Mouse (Mus musculus) thymus, adult 2 months (tissue): Measurements from ENCODE around the gene Igfbp6. TPM values are rescaled to one million over a fixed set of nuclear protein-coding genes. Genes with fewer than 3 reads are reported as not detected.

Source experiments
- DNase-seq: peaks from one replicate; pipeline ENCODE4 v3.0.0; 2021
- H3K27ac ChIP-seq: fragments of 200-500 bp; 2 replicates; pipeline ENCODE4 v1.5.1; 2012; ENCODE audit warnings: low read length, control low read depth; ENCODE audit not compliant: control insufficient read depth, insufficient read depth
- H3K27me3 ChIP-seq: fragments of 200-500 bp; 2 replicates; pipeline ENCODE4 v1.6.1; 2012; ENCODE audit warnings: mild to moderate bottlenecking, low read length, moderate library complexity, mixed read lengths; ENCODE audit not compliant: control insufficient read depth, insufficient read depth
- H3K36me3 ChIP-seq: fragments of 200-500 bp; 2 replicates; pipeline ENCODE4 v1.6.1; 2012; ENCODE audit warnings: mild to moderate bottlenecking, low read length, moderate library complexity; ENCODE audit not compliant: control insufficient read depth, insufficient read depth
- H3K4me1 ChIP-seq: fragments of 200-500 bp; replicated peaks from 2 replicates; pipeline ENCODE4 v1.6.1; 2012; ENCODE audit warnings: low read length; ENCODE audit not compliant: control insufficient read depth, insufficient read depth
- H3K4me3 ChIP-seq: fragments of 200-500 bp; 2 replicates; pipeline ENCODE4 v1.5.1; 2012; ENCODE audit warnings: mild to moderate bottlenecking, low read length, control low read depth, moderate library complexity; ENCODE audit not compliant: control insufficient read depth, insufficient read depth
- CTCF ChIP-seq: fragments of 200-500 bp; IDR thresholded peaks from 2 replicates; pipeline ENCODE4 v1.5.1; 2012; ENCODE audit warnings: mild to moderate bottlenecking, control low read depth, low read length, moderate library complexity, borderline replicate concordance; ENCODE audit not compliant: control insufficient read depth, poor library complexity, insufficient read depth; ENCODE audit errors: extremely low read depth
- POLR2A ChIP-seq: fragments of 200-500 bp; IDR thresholded peaks from 2 replicates; pipeline ENCODE4 v1.6.1; 2012; ENCODE audit warnings: mild to moderate bottlenecking, low read length, control low read depth, moderate library complexity; ENCODE audit not compliant: control insufficient read depth, poor library complexity, insufficient read depth; ENCODE audit errors: extremely low read depth
- WGBS: fragments of 180-500 bp; shearing (Covaris S2); methylation state at CpG from one replicate; pipeline ENCODE4 v1.1.7; 2018; 5-methylcytosine and 5-hydroxymethylcytosine counted together
- polyA plus RNA-seq: library from polyadenylated mRNA; depleted of rRNA; stranded (reverse); fragments of >200 nt; gene quantifications from 2 replicates; pipeline ENCODE4 v1.2.3, GENCODE M21; 2012

The Igfbp6 gene
- polyA plus RNA-seq, 1 experiment = 30.2 TPM

- H3K4me3 ChIP-seq = no peak overlapping the region
- no peaks in the 10 kb centered on the region for H3K36me3 ChIP-seq
- peaks cover 2% of the 10 kb centered on the region; the same call in 1 of the 2 replicates for H3K4me1 ChIP-seq
- no peak overlapping the region for H3K27ac ChIP-seq
- H3K27me3 ChIP-seq = no peaks in the 10 kb centered on the region
- no peak for TF ChIP-seq CTCF
- DNase-seq = no peak
- whole genome bisulfite sequencing = 92% methylated on average over 3 of the region's 3 CpGs
Measured at GRCm38 (mm10) chr15:102183076-102183475, 38.9 kb downstream of the Igfbp6 start.

- Histone ChIP-seq H3K27me3 (no peaks in the 10 kb centered on the region), H3K4me1 (no peaks in the 10 kb centered on the region), H3K36me3 (no peaks in the 10 kb centered on the region), H3K4me3 (no peak overlapping the region), H3K27ac (no peak overlapping the region)
- DNase-seq = no peak
- 92% methylated on average over 11 of the region's 11 CpGs for WGBS
- TF ChIP-seq CTCF (no peak), POLR2A (no peak)
Measured at GRCm38 (mm10) chr15:102186239-102186638, 42.1 kb downstream of the Igfbp6 start.

GRCm38 (mm10) chr15:102188096-102188495 lies 43.9 kb downstream of the Igfbp6 start:
- no peak for DNase-seq
- no peaks in the 10 kb centered on the region for H3K27me3 ChIP-seq
- no peak overlapping the region for H3K4me3 ChIP-seq
- no peak for TF ChIP-seq POLR2A
- no peak for TF ChIP-seq CTCF
- H3K4me1 ChIP-seq = no peaks in the 10 kb centered on the region
- H3K36me3 ChIP-seq = no peaks in the 10 kb centered on the region
- no peak overlapping the region for H3K27ac ChIP-seq
- 98% methylated on average over 10 of the region's 10 CpGs for WGBS

GRCm38 (mm10) chr15:102188883-102189282 lies 44.7 kb downstream of the Igfbp6 start:
- TF ChIP-seq CTCF = no peak
- TF ChIP-seq POLR2A = no peak
- Histone ChIP-seq H3K4me3 (no peak overlapping the region), H3K27ac (no peak overlapping the region), H3K36me3 (no peaks in the 10 kb centered on the region), H3K27me3 (no peaks in the 10 kb centered on the region), H3K4me1 (no peaks in the 10 kb centered on the region)
- WGBS = 94% methylated on average over 6 of the region's 6 CpGs
- DNase-seq = no peak

- no peak for DNase-seq
- no peak overlapping the region for H3K4me3 ChIP-seq
- 94% methylated on average over 7 of the region's 7 CpGs for WGBS
- H3K36me3 ChIP-seq = no peaks in the 10 kb centered on the region
- H3K27me3 ChIP-seq = no peaks in the 10 kb centered on the region
- TF ChIP-seq POLR2A (no peak), CTCF (no peak)
- H3K4me1 ChIP-seq = no peaks in the 10 kb centered on the region
- H3K27ac ChIP-seq = no peak overlapping the region
Measured at GRCm38 (mm10) chr15:102191699-102192098, 47.5 kb downstream of the Igfbp6 start.

GRCm38 (mm10) chr15:102192271-102192812 lies 48.2 kb downstream of the Igfbp6 start:
- TF ChIP-seq CTCF (no peak), POLR2A (no peak)

GRCm38 (mm10) chr15:102192820-102193386 lies 48.7 kb downstream of the Igfbp6 start:
- 38% methylated on average over 5 of the region's 5 CpGs for WGBS
- no peak for DNase-seq
- Histone ChIP-seq H3K27ac (no peak overlapping the region), H3K4me3 (no peak overlapping the region), H3K36me3 (no peaks in the 10 kb centered on the region), H3K4me1 (no peaks in the 10 kb centered on the region), H3K27me3 (no peaks in the 10 kb centered on the region)
- TF ChIP-seq CTCF = no peak
- no peak for TF ChIP-seq POLR2A

More at GRCm38 (mm10) chr15:102192271-102192812, 48.2 kb downstream of the Igfbp6 start:
- Histone ChIP-seq H3K36me3 (no peaks in the 10 kb centered on the region), H3K27ac (no peak overlapping the region), H3K4me3 (no peak overlapping the region), H3K4me1 (no peaks in the 10 kb centered on the region), H3K27me3 (no peaks in the 10 kb centered on the region)
- no peak for DNase-seq
- 82% methylated on average over 7 of the region's 7 CpGs for WGBS
